Mouse (Mus musculus): Measurements from ENCODE around the gene Trim27. TPM values are rescaled to one million over a fixed set of nuclear protein-coding genes. Genes with fewer than 3 reads are reported as not detected.

Trim27 gene
- polyA plus RNA-seq, 1 experiment: 46.6 TPM

- no peak overlapping the region for H3K27ac ChIP-seq (ENCODE audit: insufficient read depth, low read depth, low read length)
- no peak overlapping the region for H3K4me3 ChIP-seq (ENCODE audit: insufficient read depth, low read length)
- no peak for TF ChIP-seq CTCF (IDR thresholded peaks at IDR 0.05; ENCODE audit: low read depth, low read length)
- TF ChIP-seq POLR2A (IDR thresholded peaks at IDR 0.05; ENCODE audit: borderline replicate concordance, low read depth, low read length): no peak
- no peaks in the 10 kb centered on the region for H3K4me1 ChIP-seq (ENCODE audit: control insufficient read depth, insufficient read depth, low read length)
These were observed 57.5 kb downstream of the Trim27 start for GRCm38 (mm10) chr13:21236714-21237113.

DNA sequence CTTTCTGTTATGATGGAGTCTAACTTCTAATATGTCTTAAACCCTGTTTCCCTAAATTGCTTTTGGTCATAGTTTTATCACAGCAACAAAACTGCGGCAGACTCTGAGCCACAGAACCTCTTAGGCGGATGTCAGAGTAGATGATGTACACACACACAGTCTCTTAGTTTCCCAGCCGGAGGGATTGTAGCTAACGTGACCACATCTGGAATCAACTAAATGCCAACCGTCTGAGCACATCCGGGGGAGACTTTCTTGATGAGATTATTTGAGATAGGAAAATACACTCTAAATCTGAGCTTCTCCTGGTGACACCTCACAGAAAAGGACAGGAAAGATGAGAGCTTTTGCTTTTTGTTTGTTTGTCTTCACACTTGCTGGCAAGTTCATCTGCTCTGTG, 57.9 kb downstream of the Trim27 start:
- Histone ChIP-seq H3K27ac (ENCODE audit: insufficient read depth, low read depth, low read length) (no peak overlapping the region), H3K4me3 (ENCODE audit: insufficient read depth, low read length) (no peak overlapping the region), H3K4me1 (ENCODE audit: control insufficient read depth, insufficient read depth, low read length) (no peaks in the 10 kb centered on the region)
- TF ChIP-seq CTCF (IDR thresholded peaks at IDR 0.05; ENCODE audit: low read depth, low read length) (no peak), POLR2A (IDR thresholded peaks at IDR 0.05; ENCODE audit: borderline replicate concordance, low read depth, low read length) (no peak)

DNA sequence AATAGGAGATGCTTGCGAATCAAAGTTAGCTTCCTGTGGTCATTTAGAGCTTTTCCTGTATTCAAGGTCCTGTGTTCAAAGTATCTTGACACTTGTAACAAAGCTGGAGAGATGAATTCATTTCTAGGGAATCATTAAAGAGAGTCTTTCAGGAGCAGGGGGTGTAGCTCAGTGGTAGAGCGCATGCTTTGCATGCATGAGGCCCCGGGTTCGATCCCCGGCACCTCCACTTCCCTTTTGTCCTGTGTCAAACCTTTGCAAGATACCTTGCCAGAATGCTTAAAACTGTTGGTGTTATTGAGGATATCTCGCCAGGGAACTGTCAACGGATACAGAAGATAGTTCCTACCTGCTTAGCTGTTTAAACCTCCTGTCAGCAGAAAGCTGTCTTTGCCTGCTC, 61.5 kb downstream of the Trim27 start:
- TF ChIP-seq POLR2A (IDR thresholded peaks at IDR 0.05; ENCODE audit: borderline replicate concordance, low read depth, low read length) (no peak), CTCF (IDR thresholded peaks at IDR 0.05; ENCODE audit: low read depth, low read length) (no peak)
- Histone ChIP-seq H3K4me1 (ENCODE audit: control insufficient read depth, insufficient read depth, low read length) (no peaks in the 10 kb centered on the region), H3K27ac (ENCODE audit: insufficient read depth, low read depth, low read length) (no peak overlapping the region), H3K4me3 (ENCODE audit: insufficient read depth, low read length) (no peak overlapping the region)

DNA sequence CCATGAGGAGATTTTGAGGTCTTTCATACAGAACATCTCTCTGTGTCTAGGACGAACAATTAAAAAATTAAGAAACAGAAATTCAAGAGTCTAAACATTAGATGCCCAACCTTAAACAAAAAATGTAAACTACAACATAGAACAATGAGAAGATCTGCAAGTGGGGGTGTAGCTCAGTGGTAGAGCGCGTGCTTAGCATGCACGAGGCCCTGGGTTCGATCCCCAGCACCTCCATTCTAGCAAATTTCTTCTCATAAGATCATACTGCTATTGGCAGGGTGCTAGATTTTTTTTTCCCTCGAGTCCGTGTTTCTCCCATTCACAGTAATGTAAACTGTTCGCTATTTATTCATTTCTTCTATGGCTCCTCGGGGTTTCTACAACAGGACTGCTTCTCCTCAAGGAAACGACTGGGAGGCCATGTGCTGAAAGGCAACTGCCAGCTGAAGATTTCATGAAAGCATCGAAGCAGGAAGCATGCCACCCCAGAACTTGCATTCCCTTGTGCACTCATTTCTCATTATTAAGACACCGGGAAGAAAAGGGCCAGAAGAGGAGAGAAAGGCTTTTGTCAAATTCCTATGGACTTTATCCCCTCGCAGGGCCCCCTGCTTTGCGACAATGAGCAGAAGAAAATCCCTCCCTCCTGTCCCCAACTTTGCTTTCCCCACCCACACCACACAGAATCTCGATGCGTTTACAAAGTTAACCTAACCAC, 63.3 kb downstream of the Trim27 start:
- H3K4me3 ChIP-seq (ENCODE audit: insufficient read depth, low read length): peak overlapping the region; percentile 41
- H3K27ac ChIP-seq (ENCODE audit: insufficient read depth, low read depth, low read length): no peak overlapping the region
- TF ChIP-seq CTCF (IDR thresholded peaks at IDR 0.05; ENCODE audit: low read depth, low read length): no peak
- TF ChIP-seq POLR2A (IDR thresholded peaks at IDR 0.05; ENCODE audit: borderline replicate concordance, low read depth, low read length): no peak
- H3K4me1 ChIP-seq (ENCODE audit: control insufficient read depth, insufficient read depth, low read length): no peaks in the 10 kb centered on the region

DNA sequence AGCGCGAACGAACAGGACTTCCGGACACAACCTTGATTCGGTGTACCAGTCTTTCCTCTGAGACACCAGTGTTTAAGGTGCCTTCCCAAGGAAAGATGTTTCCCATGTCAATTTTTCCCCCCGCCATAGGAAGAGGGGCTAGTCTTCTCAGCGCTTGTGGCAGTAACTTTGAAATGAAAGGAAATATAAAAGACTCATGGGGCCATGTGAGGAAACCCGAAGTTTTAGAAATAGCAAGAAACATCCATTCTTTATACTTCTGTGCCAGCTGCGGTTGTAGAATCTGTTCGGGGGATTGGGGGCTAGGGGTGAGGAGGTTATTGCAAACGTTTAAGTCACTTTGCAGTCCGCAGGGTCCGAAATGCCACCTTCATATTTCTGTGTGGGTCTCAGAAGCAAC, 64.0 kb downstream of the Trim27 start:
- Histone ChIP-seq H3K4me1 (ENCODE audit: control insufficient read depth, insufficient read depth, low read length) (no peaks in the 10 kb centered on the region), H3K4me3 (ENCODE audit: insufficient read depth, low read length) (peak overlapping the region; percentile 41), H3K27ac (ENCODE audit: insufficient read depth, low read depth, low read length) (no peak overlapping the region)
- no peak for TF ChIP-seq POLR2A (IDR thresholded peaks at IDR 0.05; ENCODE audit: borderline replicate concordance, low read depth, low read length)
- TF ChIP-seq CTCF (IDR thresholded peaks at IDR 0.05; ENCODE audit: low read depth, low read length): no peak

GRCm38 (mm10) chr13:21244089-21244488, 64.8 kb downstream of the Trim27 start:
- Histone ChIP-seq H3K4me1 (ENCODE audit: control insufficient read depth, insufficient read depth, low read length) (no peaks in the 10 kb centered on the region), H3K27ac (ENCODE audit: insufficient read depth, low read depth, low read length) (no peak overlapping the region), H3K4me3 (ENCODE audit: insufficient read depth, low read length) (no peak overlapping the region)
- TF ChIP-seq CTCF (IDR thresholded peaks at IDR 0.05; ENCODE audit: low read depth, low read length): no peak
- no peak for TF ChIP-seq POLR2A (IDR thresholded peaks at IDR 0.05; ENCODE audit: borderline replicate concordance, low read depth, low read length)

Other genes starting within 250 kb of the Trim27 start
- gene Olfr1370, start 104.5 kb upstream of the Trim27 start, polyA plus RNA-seq (2012; ENCODE audit: insufficient read depth, insufficient read length, missing spikeins): not detected in 2 replicates
- gene Olfr1369-ps1, start 68.0 kb upstream of the Trim27 start, polyA plus RNA-seq (2012; ENCODE audit: insufficient read depth, insufficient read length, missing spikeins): not detected in 2 replicates
- gene Olfr263, start 49.8 kb upstream of the Trim27 start, polyA plus RNA-seq (2012; ENCODE audit: insufficient read depth, insufficient read length, missing spikeins): not detected in 2 replicates
- gene Olfr1368, start 33.6 kb upstream of the Trim27 start, polyA plus RNA-seq (2012; ENCODE audit: insufficient read depth, insufficient read length, missing spikeins): not detected in 2 replicates
- gene Gpx5, start 113.3 kb downstream of the Trim27 start, polyA plus RNA-seq (2012; ENCODE audit: insufficient read depth, insufficient read length, missing spikeins): not detected in 2 replicates
- gene Gpx6, start 132.7 kb downstream of the Trim27 start, polyA plus RNA-seq (2012; ENCODE audit: insufficient read depth, insufficient read length, missing spikeins): not detected in 2 replicates
- gene Olfr1367, start 167.5 kb downstream of the Trim27 start, polyA plus RNA-seq (2012; ENCODE audit: insufficient read depth, insufficient read length, missing spikeins): not detected in 2 replicates
- 5.7 and 7.1 TPM in 2 replicates for gene Zscan12, start 183.4 kb downstream of the Trim27 start, polyA plus RNA-seq (2012; ENCODE audit: insufficient read depth, insufficient read length, missing spikeins)
- gene Zkscan3, start 223.3 kb downstream of the Trim27 start, polyA plus RNA-seq (2012; ENCODE audit: insufficient read depth, insufficient read length, missing spikeins): 54.9 and 59.3 TPM in 2 replicates

Measured in bone marrow macrophage, adult 2 months (primary cell).